Mouse (Mus musculus) Patski (cell line): ENCODE measurements around the gene Rab30. TPM values are rescaled to one million over a fixed set of nuclear protein-coding genes. Genes with fewer than 3 reads are reported as not detected.
"Not testable (repeated sequence)": the region's sequence is repeated elsewhere in the genome, so short reads cannot be mapped to it uniquely, and the experiment has no call there.

Source experiments
- ATAC-seq: fragments of 100-300 bp; one replicate; pipeline ENCODE4 v1.8.0; 2021
- CTCF ChIA-PET: fragments of 350-600 bp; sonication (Branson Sonifier 250); formaldehyde crosslinking; loops from one replicate; lab custom pipeline; 2022; ENCODE audit warnings: inconsistent platforms; lab: Charles Lee
- POLR2A ChIA-PET: fragments of 350-600 bp; sonication (Branson Sonifier 250); formaldehyde crosslinking; loops from one replicate; lab custom pipeline; 2022; ENCODE audit warnings: antibody characterized with exemption, inconsistent platforms; lab: Charles Lee
- DNase-seq: peaks from one replicate; pipeline ENCODE4 v3.0.0-alpha.2; 2011; ENCODE audit warnings: low read depth, low spot score
- H3K27me3 ChIP-seq: fragments of 371-371 bp; one replicate; pipeline ENCODE4 v1.5.1; 2021
- CTCF ChIP-seq: fragments of 100-300 bp; IDR thresholded peaks from one replicate; pipeline ENCODE4 v1.5.1; 2021
- in situ Hi-C: fragments of 300-500 bp; cut with MboI; formaldehyde crosslinking; loops from 3 replicates; pipeline ENCODE4 v1.11.1; 2018; ENCODE audit warnings: low pct_unique_long_range_greater_than_20kb, mixed read lengths
- polyA plus RNA-seq: library from polyadenylated mRNA; unstranded; gene quantifications from one replicate; pipeline ENCODE4 v1.2.3, GENCODE M21; 2021

Gene Rab30
- polyA plus RNA-seq, 1 experiment from 2014 or later = 9.8 TPM

DNA sequence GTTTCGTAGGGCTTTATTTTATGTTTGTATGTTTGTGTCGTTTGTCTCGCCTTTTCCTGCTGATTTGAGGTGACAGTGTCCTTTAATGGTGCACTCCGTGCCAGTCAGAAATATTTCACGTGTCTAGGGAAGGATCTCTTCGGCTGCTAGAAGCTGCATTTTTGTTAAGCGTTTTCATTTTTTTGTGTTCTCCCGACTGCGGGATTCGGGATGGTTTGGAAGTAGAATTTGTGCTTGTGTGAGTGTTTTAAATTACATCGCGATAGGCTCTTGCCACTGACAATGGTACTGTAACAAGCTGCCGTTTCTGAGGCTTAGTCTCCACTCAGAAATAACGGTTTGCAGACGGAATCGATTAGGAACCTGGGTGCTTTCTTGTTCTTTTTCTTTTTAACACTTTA lies 938 bp downstream of the Rab30 start:
- ATAC-seq (no peak), DNase-seq (no peak)
- in situ Hi-C loops = loop anchor here (25.0 kb wide), 1 partner anchor 630 kb away; no protein-coding TSS in a partner anchor
- H3K27me3 ChIP-seq = no peaks in the 10 kb centered on the region
- ChIA-PET CTCF (interaction anchor here (1.0 to 1.8 kb wide), 5 partner anchors 33 to 127 kb away, joined by 3 to 5 read pairs (median 3); no protein-coding TSS in a partner anchor), POLR2A (interaction anchor here (0.6 to 1.0 kb wide), 2 partner anchors 87 to 155 kb away, joined by 3 to 5 read pairs; no protein-coding TSS in a partner anchor)
- no peak for TF ChIP-seq CTCF

DNA sequence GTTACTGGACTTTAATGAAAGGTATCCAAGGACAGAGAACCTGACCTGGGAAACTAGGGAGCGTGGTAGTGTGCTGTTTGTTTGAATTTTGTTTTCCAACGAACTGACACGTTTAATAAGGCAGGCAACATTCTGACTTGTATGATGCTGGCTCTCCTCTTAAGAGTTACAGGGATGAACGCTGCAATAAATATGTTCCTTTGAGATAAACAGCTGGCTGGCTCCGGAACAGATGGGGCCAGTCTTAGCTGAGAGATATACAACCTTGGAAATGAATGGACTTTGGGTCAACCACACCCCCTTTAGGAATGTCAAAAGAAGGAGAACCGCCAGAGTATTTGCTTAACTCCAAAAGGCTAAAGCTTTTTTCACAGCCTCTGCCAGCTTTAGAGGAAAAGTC lies 1.4 kb downstream of the Rab30 start:
- in situ Hi-C loops = loop anchor here (25.0 kb wide), 1 partner anchor 630 kb away; no protein-coding TSS in a partner anchor
- ATAC-seq (no peak), DNase-seq (no peak)
- POLR2A ChIA-PET = interaction anchor here (0.6 kb wide), 1 partner anchor 155 kb away, joined by 5 read pairs; no protein-coding TSS in a partner anchor
- CTCF ChIA-PET = interaction anchor here (1.0 to 1.8 kb wide), 5 partner anchors 33 to 127 kb away, joined by 3 to 5 read pairs (median 3); no protein-coding TSS in a partner anchor
- H3K27me3 ChIP-seq = no peaks in the 10 kb centered on the region
- TF ChIP-seq CTCF = no peak

DNA sequence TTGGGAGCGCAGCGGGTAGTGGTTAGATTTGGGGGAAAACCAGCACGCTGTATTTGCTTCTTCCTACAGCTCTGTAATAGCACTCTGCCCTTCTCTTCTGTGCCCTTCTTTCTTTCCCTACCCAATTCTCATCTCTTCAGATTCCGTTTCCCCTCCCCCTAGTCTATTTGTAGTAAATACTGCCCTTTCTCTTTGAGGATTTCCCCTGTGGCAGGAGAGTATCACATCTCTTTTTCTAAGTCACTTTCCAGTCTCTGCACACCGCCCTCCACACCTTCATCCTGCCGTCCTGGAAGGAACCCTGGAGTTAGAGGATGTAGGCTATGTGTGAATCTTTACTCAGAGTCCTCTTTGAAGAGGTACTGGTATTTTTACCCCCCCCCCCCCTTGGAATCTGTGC lies 1.9 kb downstream of the Rab30 start:
- in situ Hi-C loops = loop anchor here (25.0 kb wide), 1 partner anchor 631 kb away; no protein-coding TSS in a partner anchor
- POLR2A ChIA-PET = no interaction called here

DNA sequence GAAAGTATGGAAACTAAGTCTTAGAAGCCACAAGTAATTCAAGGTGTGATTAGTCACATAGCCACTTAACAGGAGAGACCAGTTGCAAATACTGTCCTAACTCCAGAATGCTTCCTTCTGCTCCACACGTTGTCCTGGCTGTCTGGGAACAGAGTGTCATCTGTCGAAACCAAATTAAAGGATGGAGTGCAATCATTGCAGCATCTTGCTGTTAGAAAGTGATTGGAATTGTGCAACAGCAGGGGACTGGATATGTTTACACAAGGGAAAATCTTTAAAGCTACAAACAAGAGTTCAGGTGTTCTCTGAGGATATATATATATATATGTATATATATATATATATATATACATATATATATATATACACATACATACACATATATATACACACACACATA lies 9.0 kb downstream of the Rab30 start:
- DNase-seq = no peak
- CTCF ChIA-PET = interaction anchor here (1.2 kb wide), 1 partner anchor 8 kb away, joined by 4 read pairs; no protein-coding TSS in a partner anchor
- no peak for ATAC-seq
- in situ Hi-C loops = no loop called here
- no peaks in the 10 kb centered on the region for H3K27me3 ChIP-seq
- no peak for TF ChIP-seq CTCF
- POLR2A ChIA-PET = no interaction called here

More for the DNA sequence above, 1.9 kb downstream of the Rab30 start:
- no peaks in the 10 kb centered on the region for H3K27me3 ChIP-seq
- CTCF ChIA-PET = interaction anchor here (1.0 to 1.8 kb wide), 5 partner anchors 32 to 126 kb away, joined by 3 to 5 read pairs (median 3); no protein-coding TSS in a partner anchor
- ATAC-seq (no peak), DNase-seq (no peak)
- TF ChIP-seq CTCF = no peak

DNA sequence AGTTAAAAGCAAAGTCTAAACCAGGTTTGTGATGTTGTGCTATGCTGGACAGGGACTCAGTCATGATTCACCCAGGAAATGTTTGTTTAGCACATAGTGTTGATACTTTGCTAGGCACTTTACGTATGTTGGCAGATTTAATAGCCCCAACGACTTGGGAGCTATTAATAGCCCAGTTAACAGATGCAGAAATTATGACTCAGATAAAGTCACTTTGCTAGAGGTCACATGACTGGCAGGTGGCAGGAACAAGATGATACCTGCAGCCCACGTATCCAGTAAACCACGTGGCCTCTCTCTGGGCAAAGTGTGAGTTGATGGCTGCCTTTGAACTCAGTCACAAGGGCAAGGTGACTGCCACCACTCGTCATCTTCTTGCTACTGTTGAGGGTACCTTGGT lies 16.7 kb downstream of the Rab30 start:
- POLR2A ChIA-PET = no interaction called here

DNA sequence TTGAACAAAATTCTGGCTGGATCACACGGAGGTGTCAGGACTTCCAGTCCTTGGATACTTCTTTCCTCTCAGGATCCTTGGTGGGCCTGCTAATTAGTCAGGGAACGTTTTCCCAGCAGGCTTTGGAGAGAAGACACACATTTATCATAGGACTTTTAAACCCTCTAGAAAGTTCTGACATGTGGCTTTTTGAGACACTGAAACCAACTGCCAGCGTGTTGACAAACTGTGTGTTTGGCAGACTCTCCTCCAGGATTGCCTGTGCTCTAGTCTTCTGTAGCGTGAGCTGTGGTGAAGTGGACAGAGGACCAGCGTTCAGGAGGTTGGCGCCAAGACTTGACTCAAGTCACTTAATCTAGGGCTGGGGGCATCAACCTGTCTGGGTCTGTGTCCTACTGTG lies 19.2 kb downstream of the Rab30 start:
- no peak for TF ChIP-seq CTCF
- DNase-seq (no peak), ATAC-seq (no peak)
- ChIA-PET CTCF (interaction anchor here (2.0 kb wide), 1 partner anchor 16 kb away, joined by 5 read pairs; no protein-coding TSS in a partner anchor), POLR2A (no interaction called here)
- in situ Hi-C loops = no loop called here
- no peaks in the 10 kb centered on the region for H3K27me3 ChIP-seq

More for the DNA sequence above, 16.7 kb downstream of the Rab30 start:
- CTCF ChIA-PET = interaction anchor here (0.6 to 1.8 kb wide), 3 partner anchors 8 to 241 kb away, joined by 3 to 5 read pairs (median 4); no protein-coding TSS in a partner anchor
- DNase-seq (no peak), ATAC-seq (peak; percentile 39)
- no peak for TF ChIP-seq CTCF
- no peaks in the 10 kb centered on the region for H3K27me3 ChIP-seq
- in situ Hi-C loops = no loop called here

DNA sequence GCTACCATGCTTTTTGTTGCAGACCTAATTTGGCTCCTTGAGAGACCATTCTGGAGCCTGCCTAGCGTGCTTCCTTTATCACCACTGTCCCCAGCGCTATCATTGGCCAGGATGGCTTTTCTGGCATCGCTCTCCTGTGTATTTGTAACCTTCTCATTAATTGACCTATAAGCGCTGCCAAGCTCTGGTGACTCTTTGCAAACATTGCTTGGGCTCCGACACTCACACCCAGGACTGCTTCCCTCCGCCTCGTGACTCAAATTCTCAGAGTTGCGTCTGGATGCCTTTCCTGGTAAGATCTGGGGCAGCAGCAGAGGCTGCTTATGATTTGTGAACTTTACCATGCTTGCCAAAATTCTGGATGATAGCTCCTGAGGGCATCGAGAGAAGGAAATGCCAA lies 19.8 kb downstream of the Rab30 start:
- no peaks in the 10 kb centered on the region for H3K27me3 ChIP-seq
- TF ChIP-seq CTCF = no peak
- DNase-seq = no peak
- ChIA-PET CTCF (interaction anchor here (2.0 kb wide), 1 partner anchor 16 kb away, joined by 5 read pairs; no protein-coding TSS in a partner anchor), POLR2A (interaction anchor here (0.8 kb wide), 1 partner anchor 9 kb away, joined by 3 read pairs; no protein-coding TSS in a partner anchor)
- in situ Hi-C loops = no loop called here
- ATAC-seq = no peak

DNA sequence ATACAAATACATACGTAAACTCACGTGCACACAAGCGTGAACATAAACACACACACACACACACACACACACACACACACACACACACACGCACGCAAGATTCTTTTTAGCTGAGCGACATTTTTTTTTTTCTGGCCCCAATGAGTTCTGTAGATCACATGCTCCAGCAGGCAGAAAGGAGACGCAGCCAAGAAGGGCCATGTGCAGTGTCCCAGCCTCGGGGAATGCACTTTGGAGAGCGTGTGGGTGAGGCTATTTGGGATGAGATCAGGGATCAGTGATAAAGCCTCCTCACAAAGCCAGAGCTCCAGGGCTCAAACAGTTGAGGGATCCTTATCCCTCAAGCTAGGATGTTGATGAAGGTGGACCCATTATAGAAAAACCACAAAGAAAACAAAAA lies 24.0 kb downstream of the Rab30 start:
- no peaks in the 10 kb centered on the region for H3K27me3 ChIP-seq
- in situ Hi-C loops = no loop called here
- no peak for TF ChIP-seq CTCF
- DNase-seq (no peak), ATAC-seq (no peak)
- ChIA-PET POLR2A (interaction anchor here (0.6 kb wide), 1 partner anchor 45 kb away, joined by 3 read pairs; no protein-coding TSS in a partner anchor), CTCF (interaction anchor here (1.9 kb wide), 1 partner anchor 12 kb away, joined by 4 read pairs; no protein-coding TSS in a partner anchor)

DNA sequence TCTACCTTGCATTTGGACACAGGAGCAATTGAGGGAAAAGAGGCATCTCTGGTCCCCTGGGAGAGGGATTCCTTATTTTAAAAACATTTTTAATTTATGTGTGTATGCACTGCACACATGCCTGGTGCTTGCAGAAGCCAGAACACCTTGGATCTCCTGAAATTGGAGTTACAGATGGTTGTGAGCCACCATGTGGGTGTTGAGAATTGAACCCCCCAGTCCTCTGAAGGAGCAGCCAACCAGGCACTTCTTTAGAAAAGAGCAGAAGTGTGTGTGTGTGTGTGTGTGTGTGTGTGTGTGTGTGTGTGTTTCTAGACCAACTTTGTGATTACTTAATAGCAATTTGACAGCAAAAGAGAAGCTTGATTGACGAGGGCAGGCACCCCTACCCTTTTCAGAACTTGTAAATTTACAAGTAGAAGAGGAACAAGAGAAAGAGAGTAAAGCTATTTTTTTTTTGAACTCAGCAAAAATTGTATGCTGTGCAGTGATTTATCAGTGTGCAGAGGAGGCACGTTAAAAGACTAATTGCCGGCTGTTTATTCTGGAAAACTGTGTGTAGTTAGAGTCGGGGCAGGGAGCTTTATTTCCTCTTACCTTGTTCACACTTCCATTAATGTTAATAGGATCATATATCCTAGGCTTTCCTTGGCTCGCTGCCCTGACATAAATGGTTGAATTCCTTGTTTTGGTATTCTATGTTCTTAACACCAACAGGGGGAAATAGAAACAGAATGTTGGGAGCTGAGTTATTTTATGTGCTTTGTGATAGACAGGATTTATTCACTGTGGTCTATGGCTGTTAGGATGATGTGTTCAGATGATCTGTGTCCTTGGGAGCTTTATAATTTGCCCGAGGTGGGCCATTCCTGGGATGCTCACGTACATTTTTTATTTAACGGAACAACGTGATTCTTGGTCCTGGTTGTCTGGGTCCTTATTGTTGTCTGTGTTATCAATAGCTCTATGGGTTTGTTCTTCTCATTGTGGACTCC lies 25.0 kb downstream of the Rab30 start:
- in situ Hi-C loops = no loop called here
- no peak for DNase-seq
- CTCF ChIA-PET = interaction anchor here (1.3 to 1.9 kb wide), 4 partner anchors 9 to 15 kb away, joined by 4 to 7 read pairs (median 4); no protein-coding TSS in a partner anchor
- no peak for ATAC-seq
- POLR2A ChIA-PET = interaction anchor here (0.9 kb wide), 1 partner anchor 85 kb away, joined by 3 read pairs; no protein-coding TSS in a partner anchor
- no peak for TF ChIP-seq CTCF
- no peaks in the 10 kb centered on the region for H3K27me3 ChIP-seq

DNA sequence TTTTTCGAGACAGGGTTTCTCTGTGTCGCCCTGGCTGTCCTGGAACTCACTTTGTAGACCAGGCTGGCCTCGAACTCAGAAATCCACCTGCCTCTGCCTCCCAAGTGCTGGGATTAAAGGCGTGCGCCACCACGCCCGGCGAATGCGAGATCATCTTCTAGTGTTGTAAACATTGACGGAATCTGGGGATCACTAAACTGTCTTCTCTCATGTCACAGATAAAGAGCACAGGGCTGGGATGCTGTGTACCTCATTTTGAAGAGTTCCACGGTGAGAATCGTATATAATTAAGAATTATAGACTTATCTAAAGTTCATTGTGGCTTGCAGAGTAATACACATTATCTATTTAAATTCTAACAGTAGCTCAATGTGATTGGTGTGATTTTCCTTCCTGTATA lies 26.7 kb downstream of the Rab30 start:
- H3K27me3 ChIP-seq, DNase-seq, POLR2A ChIA-PET, ATAC-seq, in situ Hi-C loops: not testable (repeated sequence)
- CTCF ChIA-PET = interaction anchor here (1.2 kb wide), 1 partner anchor 11 kb away, joined by 3 read pairs; no protein-coding TSS in a partner anchor
